ENCODE assay signal across 35 mouse cellular contexts in genomic region chr5:138090737-138091136, GRCm38 (mm10). TPM values are rescaled to one million over a fixed set of nuclear protein-coding genes. Genes with fewer than 3 reads are reported as not detected.
"Had no signal": no experiment of that assay in that cellular context is flagged by ENCODE, and none has a peak within 500 bp of the region (broad histone marks: within the 10 kb centered on the region; RNA-seq: fewer than 3 reads in every experiment).

No protein-coding gene starts in this region.

- H3K4me3 ChIP-seq: heart, embryonic 10.5 days; heart, embryonic 13.5 days; heart, embryonic 15.5 days; hindbrain, embryonic 13.5 days; hindbrain, embryonic 15.5 days; kidney, embryonic 15.5 days; left cerebral cortex, adult 2 months; limb, embryonic 10.5 days; limb, embryonic 12.5 days; liver, embryonic 13.5 days; liver, embryonic 15.5 days had no signal

- ATAC-seq: hindbrain, postnatal 0 days; intestine, embryonic 16.5 days had no signal

- H3K4me2 ChIP-seq: heart, embryonic 13.5 days; heart, embryonic 15.5 days; hindbrain, embryonic 13.5 days; hindbrain, embryonic 15.5 days; kidney, embryonic 15.5 days; limb, embryonic 12.5 days; liver, embryonic 13.5 days; liver, embryonic 15.5 days had no signal

- H3K9me3 ChIP-seq: heart, embryonic 10.5 days; heart, embryonic 13.5 days; heart, embryonic 15.5 days; hindbrain, embryonic 13.5 days; hindbrain, embryonic 15.5 days; kidney, embryonic 15.5 days; limb, embryonic 10.5 days; limb, embryonic 12.5 days; liver, embryonic 13.5 days; liver, embryonic 15.5 days had no signal

- H3K4me1 ChIP-seq: heart, embryonic 10.5 days had no signal

- H3K27me3 ChIP-seq: heart, embryonic 13.5 days; heart, embryonic 15.5 days; hindbrain, embryonic 13.5 days; hindbrain, embryonic 15.5 days; kidney, embryonic 15.5 days; limb, embryonic 12.5 days; liver, embryonic 13.5 days; liver, embryonic 15.5 days had no signal

- H3K27ac ChIP-seq: heart, embryonic 10.5 days; heart, embryonic 13.5 days; heart, embryonic 15.5 days; hindbrain, embryonic 13.5 days; hindbrain, embryonic 15.5 days; hindbrain, postnatal 0 days; left cerebral cortex, adult 2 months; limb, embryonic 10.5 days; limb, embryonic 12.5 days; liver, embryonic 13.5 days; liver, embryonic 15.5 days had no signal

- H3K9ac ChIP-seq: heart, embryonic 13.5 days; heart, embryonic 15.5 days; hindbrain, embryonic 13.5 days; hindbrain, embryonic 15.5 days; kidney, embryonic 15.5 days; limb, embryonic 12.5 days; liver, embryonic 13.5 days; liver, embryonic 15.5 days had no signal

- DNase-seq: gastrocnemius, postnatal 14 days; gastrocnemius, postnatal 36 days; heart, postnatal 36 days; kidney, adult 11 months; liver, embryonic 13.5 days had no signal

RNA-seq across cellular contexts. Expression of gene Smok3c, which starts 37.7 kb away (rescaled TPM):
- total RNA-seq: gastrocnemius, adult 18-20 months; gastrocnemius, adult 8-10 months; gastrocnemius, postnatal 14 days; gastrocnemius, postnatal 36 days; granulocyte monocyte progenitor cell, adult 5-6 weeks; heart, adult 8-10 months; heart, postnatal 14 days; heart, postnatal 36 days; hematopoietic stem cell, adult 5-6 weeks; hindbrain, postnatal 0 days; layer of hippocampus, adult 18-20 months; layer of hippocampus, postnatal 10 days; layer of hippocampus, postnatal 25 days; left cerebral cortex, adult 2 months; left cerebral cortex, postnatal 14 days; left cerebral cortex, postnatal 36 days had no signal
- polyA plus RNA-seq: heart, embryonic 10.5 days; heart, embryonic 13.5 days; heart, embryonic 15.5 days; heart, postnatal 0 days; hindbrain, embryonic 11.5 days; hindbrain, embryonic 13.5 days; hindbrain, embryonic 15.5 days; hindbrain, postnatal 0 days; intestine, embryonic 14.5 days; intestine, embryonic 16.5 days; kidney, adult 2 months; kidney, embryonic 15.5 days; kidney, postnatal 0 days; large intestine, adult 2 months; limb, embryonic 10.5 days; limb, embryonic 12.5 days; limb, embryonic 14.5 days; liver, embryonic 13.5 days; liver, embryonic 15.5 days had no signal
